Mouse (Mus musculus) gastrocnemius, postnatal 4 days (tissue): ENCODE measurements around the gene Galk1. TPM values are rescaled to one million over a fixed set of nuclear protein-coding genes. Genes with fewer than 3 reads are reported as not detected.
"Not testable (repeated sequence)": the region's sequence is repeated elsewhere in the genome, so short reads cannot be mapped to it uniquely, and the experiment has no call there.

ENCODE experiments used
- DNase-seq, 2 experiments: peaks; one replicate each; pipeline ENCODE4 v3.0.0; 2021 to 2022; ENCODE audit warnings: low spot score in 2 of 2, mixed read lengths in 2 of 2
- total RNA-seq, 2 experiments: library from RNA; stranded (reverse); gene quantifications; 2 replicates each; pipeline ENCODE4 v1.2.3; 2021

Gene Galk1
- total RNA-seq, 2 experiments from 2014 or later = 32.7 to 40.0 TPM

- peak in 1 of 2 experiments; percentile 43 for DNase-seq
These were observed 18.7 kb upstream of the Galk1 start for GRCm38 (mm10) chr11:116030898-116031845.

GRCm38 (mm10) chr11:116030088-116030897 lies 17.8 kb upstream of the Galk1 start, which contains the start of gene Unk:
Gene Unk, plus strand, starts transcription at chr11:116030322.
- DNase-seq = peak; percentile 86 to 96

- DNase-seq = no peak
These were observed 16.8 kb upstream of the Galk1 start for GRCm38 (mm10) chr11:116029086-116029865.

- DNase-seq = no peak
These were observed 15.8 kb upstream of the Galk1 start for GRCm38 (mm10) chr11:116028177-116028865.

GRCm38 (mm10) chr11:116027756-116028155 lies 15.2 kb upstream of the Galk1 start, which contains the start of gene H3f3b:
Gene H3f3b, minus strand, starts transcription at chr11:116027962.
- no peak for DNase-seq

- no peak for DNase-seq
These were observed 12.7 kb upstream of the Galk1 start for GRCm38 (mm10) chr11:116025056-116025845.

GRCm38 (mm10) chr11:116024356-116024808 lies 11.9 kb upstream of the Galk1 start:
- DNase-seq = peak; percentile 91 to 92

- peak in 1 of 2 experiments; percentile 77 for DNase-seq
These were observed 11.3 kb upstream of the Galk1 start for GRCm38 (mm10) chr11:116023771-116024355.

- not testable (repeated sequence) for DNase-seq
These were observed 10.7 kb upstream of the Galk1 start for GRCm38 (mm10) chr11:116023074-116023770.

- no peak for DNase-seq
These were observed 9.8 kb upstream of the Galk1 start for GRCm38 (mm10) chr11:116022256-116022780.

GRCm38 (mm10) chr11:116021328-116022220 lies 9.1 kb upstream of the Galk1 start:
- DNase-seq = no peak

- DNase-seq = no peak
These were observed 8.0 kb upstream of the Galk1 start for GRCm38 (mm10) chr11:116020519-116020922.

- no peak for DNase-seq
These were observed 7.5 kb upstream of the Galk1 start for GRCm38 (mm10) chr11:116019976-116020411.

GRCm38 (mm10) chr11:116019360-116019791 lies 6.9 kb upstream of the Galk1 start:
- no peak for DNase-seq

GRCm38 (mm10) chr11:116018867-116019266 lies 6.3 kb upstream of the Galk1 start:
- DNase-seq = not testable (repeated sequence)

GRCm38 (mm10) chr11:116018106-116018505 lies 5.6 kb upstream of the Galk1 start:
- no peak for DNase-seq

GRCm38 (mm10) chr11:116014821-116015220 lies 2.3 kb upstream of the Galk1 start:
- no peak for DNase-seq
